Mouse (Mus musculus): Measurements from ENCODE around the gene Fndc1. TPM values are rescaled to one million over a fixed set of nuclear protein-coding genes. Genes with fewer than 3 reads are reported as not detected.

Gene Fndc1
- polyA plus RNA-seq, 1 experiment = 3.4 TPM

- Histone ChIP-seq H3K36me3 (ENCODE audit: control insufficient read depth, insufficient read depth, low read length) (no peaks in the 10 kb centered on the region), H3K27ac (ENCODE audit: control insufficient read depth, insufficient read depth, low read length) (no peak overlapping the region), H3K4me1 (replicated peaks; ENCODE audit: control insufficient read depth, insufficient read depth, low read length) (no peaks in the 10 kb centered on the region), H3K4me3 (ENCODE audit: control insufficient read depth, insufficient read depth, low read length) (no peak overlapping the region), H3K27me3 (ENCODE audit: control insufficient read depth, insufficient read depth, low read length) (no peaks in the 10 kb centered on the region)
- DNase-seq = no peak
- TF ChIP-seq POLR2A (IDR thresholded peaks at IDR 0.05; ENCODE audit: control insufficient read depth, extremely low read depth, insufficient read depth, low read length, poor library complexity) = no peak
- no peak for TF ChIP-seq CTCF (IDR thresholded peaks at IDR 0.05; ENCODE audit: borderline replicate concordance, control insufficient read depth, extremely low read depth, insufficient read depth, low read length, poor library complexity)
- 88% methylated on average over 4 of the region's 4 CpGs for WGBS
Observed at GRCm38 (mm10) chr17:7759786-7760185, 67.3 kb downstream of the Fndc1 start.

GRCm38 (mm10) chr17:7755001-7755400 lies 72.1 kb downstream of the Fndc1 start:
- Histone ChIP-seq H3K4me1 (replicated peaks; ENCODE audit: control insufficient read depth, insufficient read depth, low read length) (no peaks in the 10 kb centered on the region), H3K27me3 (ENCODE audit: control insufficient read depth, insufficient read depth, low read length) (no peaks in the 10 kb centered on the region), H3K36me3 (ENCODE audit: control insufficient read depth, insufficient read depth, low read length) (no peaks in the 10 kb centered on the region), H3K27ac (ENCODE audit: control insufficient read depth, insufficient read depth, low read length) (no peak overlapping the region), H3K4me3 (ENCODE audit: control insufficient read depth, insufficient read depth, low read length) (no peak overlapping the region)
- TF ChIP-seq CTCF (IDR thresholded peaks at IDR 0.05; ENCODE audit: borderline replicate concordance, control insufficient read depth, extremely low read depth, insufficient read depth, low read length, poor library complexity) = no peak
- no peak for TF ChIP-seq POLR2A (IDR thresholded peaks at IDR 0.05; ENCODE audit: control insufficient read depth, extremely low read depth, insufficient read depth, low read length, poor library complexity)
- WGBS = 94% methylated on average over 11 of the region's 11 CpGs
- no peak for DNase-seq

GRCm38 (mm10) chr17:7753383-7753782 lies 73.7 kb downstream of the Fndc1 start:
- H3K4me3 ChIP-seq (ENCODE audit: control insufficient read depth, insufficient read depth, low read length) = no peak overlapping the region
- H3K27ac ChIP-seq (ENCODE audit: control insufficient read depth, insufficient read depth, low read length) = no peak overlapping the region
- no peak for DNase-seq
- H3K4me1 ChIP-seq (replicated peaks; ENCODE audit: control insufficient read depth, insufficient read depth, low read length) = no peaks in the 10 kb centered on the region
- H3K27me3 ChIP-seq (ENCODE audit: control insufficient read depth, insufficient read depth, low read length) = no peaks in the 10 kb centered on the region
- WGBS = 80% methylated on average over 7 of the region's 7 CpGs
- TF ChIP-seq POLR2A (IDR thresholded peaks at IDR 0.05; ENCODE audit: control insufficient read depth, extremely low read depth, insufficient read depth, low read length, poor library complexity) (no peak), CTCF (IDR thresholded peaks at IDR 0.05; ENCODE audit: borderline replicate concordance, control insufficient read depth, extremely low read depth, insufficient read depth, low read length, poor library complexity) (no peak)
- H3K36me3 ChIP-seq (ENCODE audit: control insufficient read depth, insufficient read depth, low read length) = no peaks in the 10 kb centered on the region

GRCm38 (mm10) chr17:7749051-7749815 lies 77.9 kb downstream of the Fndc1 start:
- TF ChIP-seq CTCF (IDR thresholded peaks at IDR 0.05; ENCODE audit: borderline replicate concordance, control insufficient read depth, extremely low read depth, insufficient read depth, low read length, poor library complexity) (no peak), POLR2A (IDR thresholded peaks at IDR 0.05; ENCODE audit: control insufficient read depth, extremely low read depth, insufficient read depth, low read length, poor library complexity) (no peak)
- Histone ChIP-seq H3K27me3 (ENCODE audit: control insufficient read depth, insufficient read depth, low read length) (no peaks in the 10 kb centered on the region), H3K4me3 (ENCODE audit: control insufficient read depth, insufficient read depth, low read length) (no peak overlapping the region), H3K4me1 (replicated peaks; ENCODE audit: control insufficient read depth, insufficient read depth, low read length) (no peaks in the 10 kb centered on the region), H3K27ac (ENCODE audit: control insufficient read depth, insufficient read depth, low read length) (no peak overlapping the region), H3K36me3 (ENCODE audit: control insufficient read depth, insufficient read depth, low read length) (no peaks in the 10 kb centered on the region)
- no peak for DNase-seq
- WGBS = 85% methylated on average over 4 of the region's 4 CpGs

GRCm38 (mm10) chr17:7746841-7747240 lies 80.3 kb downstream of the Fndc1 start:
- no peak for DNase-seq
- no peaks in the 10 kb centered on the region for H3K27me3 ChIP-seq (ENCODE audit: control insufficient read depth, insufficient read depth, low read length)
- no peak overlapping the region for H3K27ac ChIP-seq (ENCODE audit: control insufficient read depth, insufficient read depth, low read length)
- no peaks in the 10 kb centered on the region for H3K36me3 ChIP-seq (ENCODE audit: control insufficient read depth, insufficient read depth, low read length)
- 92% methylated on average over 3 of the region's 3 CpGs for WGBS
- TF ChIP-seq CTCF (IDR thresholded peaks at IDR 0.05; ENCODE audit: borderline replicate concordance, control insufficient read depth, extremely low read depth, insufficient read depth, low read length, poor library complexity) (no peak), POLR2A (IDR thresholded peaks at IDR 0.05; ENCODE audit: control insufficient read depth, extremely low read depth, insufficient read depth, low read length, poor library complexity) (no peak)
- no peak overlapping the region for H3K4me3 ChIP-seq (ENCODE audit: control insufficient read depth, insufficient read depth, low read length)
- no peaks in the 10 kb centered on the region for H3K4me1 ChIP-seq (replicated peaks; ENCODE audit: control insufficient read depth, insufficient read depth, low read length)

- WGBS = 92% methylated on average over 4 of the region's 4 CpGs
- no peak overlapping the region for H3K4me3 ChIP-seq (ENCODE audit: control insufficient read depth, insufficient read depth, low read length)
- no peak overlapping the region for H3K27ac ChIP-seq (ENCODE audit: control insufficient read depth, insufficient read depth, low read length)
- no peaks in the 10 kb centered on the region for H3K36me3 ChIP-seq (ENCODE audit: control insufficient read depth, insufficient read depth, low read length)
- no peak for DNase-seq
- H3K4me1 ChIP-seq (replicated peaks; ENCODE audit: control insufficient read depth, insufficient read depth, low read length) = no peaks in the 10 kb centered on the region
- no peaks in the 10 kb centered on the region for H3K27me3 ChIP-seq (ENCODE audit: control insufficient read depth, insufficient read depth, low read length)
- TF ChIP-seq POLR2A (IDR thresholded peaks at IDR 0.05; ENCODE audit: control insufficient read depth, extremely low read depth, insufficient read depth, low read length, poor library complexity) = no peak
- no peak for TF ChIP-seq CTCF (IDR thresholded peaks at IDR 0.05; ENCODE audit: borderline replicate concordance, control insufficient read depth, extremely low read depth, insufficient read depth, low read length, poor library complexity)
Observed at GRCm38 (mm10) chr17:7744976-7745375, 82.1 kb downstream of the Fndc1 start.
